Mouse (Mus musculus) layer of hippocampus, adult 9-10 months (tissue): ENCODE results near the gene Npvf.
"Not testable (repeated sequence)": the region's sequence is repeated elsewhere in the genome, so short reads cannot be mapped to it uniquely, and the experiment has no call there.

Experiments used
- DNase-seq: peaks from one replicate; pipeline ENCODE4 v3.0.0; 2022; ENCODE audit warnings: low spot score

Gene Npvf

DNA sequence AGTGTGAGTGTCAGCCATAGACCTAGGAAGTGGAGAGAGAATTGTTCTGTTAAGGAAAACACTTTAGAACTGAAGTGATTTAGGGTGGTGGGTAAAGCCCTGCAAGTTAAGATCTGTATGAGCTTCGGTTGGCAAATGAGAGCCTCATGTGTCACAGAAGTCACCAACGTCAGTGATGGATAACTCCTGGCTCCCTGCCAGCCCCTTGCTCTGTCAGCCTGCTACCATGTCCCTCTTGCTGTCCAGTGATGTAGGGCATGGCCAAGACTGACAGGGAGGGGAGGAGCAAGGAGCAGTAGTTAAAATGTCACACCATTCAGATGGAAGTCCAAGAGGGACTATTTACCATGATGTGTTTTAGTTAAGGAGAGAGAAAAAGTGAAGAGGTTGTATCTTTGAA lies 14.6 kb downstream of the Npvf start:
- DNase-seq = no peak

DNA sequence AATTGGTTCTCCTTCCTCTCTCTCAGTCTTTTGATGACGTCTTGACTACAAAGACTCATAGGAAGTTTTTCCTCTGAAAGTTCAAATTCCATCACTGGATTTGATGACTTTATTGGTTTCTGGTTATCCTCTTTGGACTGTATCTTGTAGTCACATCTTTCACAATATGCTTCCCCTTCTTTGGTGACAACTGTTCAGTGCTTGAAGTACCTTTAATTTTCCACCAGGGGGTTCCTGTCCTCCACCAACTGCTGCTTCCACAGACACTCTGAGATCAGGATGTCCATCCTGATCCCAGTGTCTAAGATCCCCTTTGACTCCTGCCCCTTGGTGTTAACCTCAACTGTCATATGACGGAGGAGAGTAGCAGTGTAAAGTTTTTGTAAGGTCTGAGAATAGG lies 28.1 kb downstream of the Npvf start:
- not testable (repeated sequence) for DNase-seq

DNA sequence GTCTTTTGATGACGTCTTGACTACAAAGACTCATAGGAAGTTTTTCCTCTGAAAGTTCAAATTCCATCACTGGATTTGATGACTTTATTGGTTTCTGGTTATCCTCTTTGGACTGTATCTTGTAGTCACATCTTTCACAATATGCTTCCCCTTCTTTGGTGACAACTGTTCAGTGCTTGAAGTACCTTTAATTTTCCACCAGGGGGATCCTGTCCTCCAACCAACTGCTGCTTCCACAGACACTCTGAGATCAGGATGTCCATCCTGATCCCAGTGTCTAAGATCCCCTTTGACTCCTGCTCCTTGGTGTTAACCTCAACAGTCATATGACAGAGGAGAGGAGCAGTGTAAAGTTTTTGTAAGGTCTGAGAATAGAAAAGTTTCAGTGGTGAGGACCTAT lies 36.0 kb downstream of the Npvf start:
- not testable (repeated sequence) for DNase-seq

DNA sequence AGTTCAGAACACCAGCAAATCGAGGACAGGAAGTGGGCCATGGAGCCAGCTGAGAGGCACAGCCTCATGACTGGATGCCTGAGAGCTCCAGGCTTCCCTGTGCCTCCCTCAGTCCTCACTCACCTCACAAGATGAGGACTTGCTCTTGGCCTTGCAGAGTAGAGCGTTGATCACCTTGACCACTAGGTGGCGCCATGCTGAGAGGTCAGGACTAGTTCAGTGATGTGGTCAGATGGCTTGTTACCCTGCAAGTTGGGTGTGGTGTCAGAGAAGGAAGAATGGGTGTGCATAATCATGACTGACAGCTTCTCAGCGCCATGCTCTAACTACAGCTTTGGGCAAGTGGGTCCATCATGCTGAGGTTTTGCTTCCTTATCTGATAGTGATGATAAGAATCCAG lies 52.6 kb downstream of the Npvf start:
- DNase-seq = no peak
